Mouse (Mus musculus) lung, embryonic 15.5 days (tissue): Measurements from ENCODE around the gene Pla2g2c. TPM values are rescaled to one million over a fixed set of nuclear protein-coding genes. Genes with fewer than 3 reads are reported as not detected.

Experiments
- ATAC-seq: fragments of 200-750 bp; cut with Nextera tagmentation; 2 replicates; pipeline ENCODE4 v1.8.0; 2017; ENCODE audit warnings: moderate number of reproducible peaks, borderline replicate concordance; ENCODE audit not compliant: low FRiP score, low TSS enrichment; ENCODE audit errors: extremely low read depth
- H3K27ac ChIP-seq: fragments of 300-500 bp; sonication (generic); 2 replicates; pipeline ENCODE4 v1.5.1; 2015; ENCODE audit warnings: moderate library complexity, mild to moderate bottlenecking, inconsistent platforms
- H3K27me3 ChIP-seq: fragments of 300-500 bp; sonication (generic); 2 replicates; pipeline ENCODE4 v1.6.1; 2015; ENCODE audit warnings: inconsistent platforms
- H3K36me3 ChIP-seq: fragments of 300-500 bp; sonication (generic); 2 replicates; pipeline ENCODE4 v1.6.1; 2015; ENCODE audit warnings: inconsistent platforms
- H3K4me1 ChIP-seq: fragments of 300-500 bp; sonication (generic); 2 replicates; pipeline ENCODE4 v1.6.1; 2015; ENCODE audit warnings: inconsistent platforms
- H3K4me2 ChIP-seq: fragments of 300-500 bp; sonication (generic); 2 replicates; pipeline ENCODE4 v1.6.1; 2015; ENCODE audit warnings: inconsistent platforms, mild to moderate bottlenecking, moderate library complexity
- H3K4me3 ChIP-seq: fragments of 300-500 bp; sonication (generic); 2 replicates; pipeline ENCODE4 v1.5.1; 2015; ENCODE audit warnings: mild to moderate bottlenecking, inconsistent platforms
- H3K9ac ChIP-seq: fragments of 300-500 bp; sonication (generic); 2 replicates; pipeline ENCODE4 v1.6.1; 2015; ENCODE audit warnings: inconsistent platforms
- H3K9me3 ChIP-seq: fragments of 300-500 bp; sonication (generic); 2 replicates; pipeline ENCODE4 v1.6.1; 2016; ENCODE audit warnings: inconsistent platforms
- WGBS: fragments of 180-500 bp; shearing (Covaris S2); methylation state at CpG from one replicate; pipeline ENCODE4 v1.1.7; 2015; 5-methylcytosine and 5-hydroxymethylcytosine counted together
- polyA plus RNA-seq: library from polyadenylated mRNA; unstranded; fragments of >200 nt; fragmentation: Nextera tagmentation; extraction: Ambion mirVana; gene quantifications from 2 replicates; pipeline ENCODE4 v1.2.1, GENCODE M21; 2015

The Pla2g2c gene
- polyA plus RNA-seq, 1 experiment from 2014 or later: 0.30 TPM

- Histone ChIP-seq H3K4me1 (peaks cover 12% of the 10 kb centered on the region; the same call in 1 of the 2 replicates), H3K27me3 (no peaks in the 10 kb centered on the region; the same call in 1 of the 2 replicates), H3K27ac (no peak overlapping the region), H3K9ac (no peak overlapping the region), H3K4me2 (no peak overlapping the region), H3K9me3 (no peaks in the 10 kb centered on the region), H3K36me3 (no peaks in the 10 kb centered on the region), H3K4me3 (no peak overlapping the region)
- no peak for ATAC-seq
- WGBS: 69% methylated on average over 4 of the region's 4 CpGs
Observed at GRCm38 (mm10) chr4:138788381-138788780, 63.8 kb downstream of the Pla2g2c start.

DNA sequence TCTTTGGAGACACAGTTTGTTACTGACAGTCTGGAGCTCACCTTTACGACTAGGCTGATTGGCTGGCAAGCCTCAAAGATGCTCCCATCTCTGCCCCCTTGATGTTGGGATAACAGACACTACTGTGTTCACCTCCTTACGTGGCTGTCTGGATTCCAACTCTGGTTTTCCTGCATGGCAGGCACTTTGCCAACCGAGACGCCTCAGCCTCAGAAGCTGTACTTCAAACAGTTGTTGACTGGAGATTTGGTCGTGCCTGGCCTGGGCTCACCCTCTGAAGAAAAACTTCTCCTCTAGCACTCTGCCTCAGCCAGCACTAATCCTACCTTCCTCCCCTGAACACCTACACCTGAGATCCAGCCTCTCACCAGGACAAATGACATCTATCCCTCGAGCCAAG is 66.9 kb downstream of the Pla2g2c start:
- Histone ChIP-seq H3K27me3 (no peaks in the 10 kb centered on the region; the same call in 1 of the 2 replicates), H3K4me2 (no peak overlapping the region), H3K4me1 (peaks cover 13% of the 10 kb centered on the region; the same call in 1 of the 2 replicates), H3K9me3 (no peaks in the 10 kb centered on the region), H3K27ac (no peak overlapping the region), H3K36me3 (no peaks in the 10 kb centered on the region), H3K9ac (no peak overlapping the region), H3K4me3 (no peak overlapping the region)
- WGBS: 35% methylated on average over 6 of the region's 6 CpGs
- no peak for ATAC-seq

DNA sequence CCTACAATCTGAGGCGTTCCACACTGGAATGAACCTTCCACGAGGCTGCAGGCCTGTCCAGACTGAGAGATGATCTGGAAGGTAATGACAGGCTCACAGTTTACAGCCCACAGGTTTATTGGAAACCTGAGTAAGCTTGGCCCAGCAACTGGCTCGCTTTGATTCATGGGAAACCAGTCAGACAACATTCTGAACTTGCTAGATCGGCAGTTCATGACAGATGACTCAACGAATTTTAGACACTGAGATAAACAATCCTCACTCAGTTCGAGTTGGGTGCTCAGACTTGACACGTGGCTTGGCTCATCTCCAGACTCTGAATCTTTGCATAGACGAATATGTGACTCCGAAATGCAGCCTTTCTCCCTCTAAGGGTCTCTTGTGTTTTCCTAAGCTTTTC is 68.0 kb downstream of the Pla2g2c start:
- 15% methylated on average over 9 of the region's 9 CpGs for WGBS
- 0 out of 2 replicates have a peak overlapping the region, but pooled peaks have one; percentile 5 for H3K27ac ChIP-seq
- ATAC-seq: no peak

DNA sequence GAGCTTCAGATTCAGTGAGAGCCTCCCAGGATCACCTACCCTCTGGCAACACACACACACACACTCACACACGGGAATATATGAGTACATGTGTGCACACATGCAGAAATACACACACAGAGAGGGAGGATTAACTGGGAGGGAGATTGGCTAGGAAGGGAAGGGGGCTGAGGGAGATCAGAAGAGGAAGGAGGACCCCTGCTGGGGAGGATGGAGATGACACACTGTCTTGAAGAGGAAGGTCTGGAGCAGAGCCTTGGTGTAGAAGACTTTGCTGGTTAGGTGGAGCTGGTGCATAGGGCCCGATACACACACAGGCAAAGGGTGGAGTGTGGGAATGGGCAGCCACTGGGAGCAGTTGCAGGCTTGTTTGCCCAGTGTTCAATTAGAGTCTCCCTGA is 68.7 kb downstream of the Pla2g2c start:
- Histone ChIP-seq H3K9me3 (no peaks in the 10 kb centered on the region), H3K4me2 (no peak overlapping the region), H3K9ac (no peak overlapping the region), H3K4me3 (no peak overlapping the region), H3K27me3 (no peaks in the 10 kb centered on the region; the same call in 1 of the 2 replicates), H3K4me1 (peaks cover 19% of the 10 kb centered on the region; the same call in 1 of the 2 replicates), H3K36me3 (no peaks in the 10 kb centered on the region), H3K27ac (no peak overlapping the region)
- WGBS: 48% methylated on average over 2 of the region's 2 CpGs
- no peak for ATAC-seq

More for the DNA sequence above, 68.0 kb downstream of the Pla2g2c start:
- no peaks in the 10 kb centered on the region for H3K9me3 ChIP-seq
- H3K4me3 ChIP-seq: no peak overlapping the region
- peaks cover 19% of the 10 kb centered on the region; the same call in 1 of the 2 replicates for H3K4me1 ChIP-seq
- no peak overlapping the region for H3K9ac ChIP-seq
- H3K36me3 ChIP-seq: no peaks in the 10 kb centered on the region
- no peaks in the 10 kb centered on the region; the same call in 1 of the 2 replicates for H3K27me3 ChIP-seq
- H3K4me2 ChIP-seq: no peak overlapping the region

DNA sequence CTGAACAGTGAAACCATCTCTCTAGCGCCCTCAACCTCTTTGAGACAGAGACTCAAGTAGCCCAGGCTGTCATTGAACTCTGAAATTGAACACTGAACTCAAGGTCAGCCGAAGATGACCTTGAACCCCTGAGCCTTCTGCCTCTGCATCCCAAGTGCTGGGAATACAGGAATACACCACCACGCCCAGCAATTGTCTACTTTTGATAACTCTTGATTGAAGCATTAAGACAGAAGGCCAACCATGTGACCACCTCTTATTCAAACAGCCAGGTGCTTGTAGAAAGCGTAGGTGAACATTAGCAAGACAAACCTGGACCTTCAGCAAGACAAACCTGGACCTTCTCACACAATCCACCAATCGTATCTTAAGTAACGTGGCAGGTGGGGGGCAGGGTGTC is 69.8 kb downstream of the Pla2g2c start:
- H3K4me3 ChIP-seq: no peak overlapping the region
- ATAC-seq: no peak
- no peaks in the 10 kb centered on the region for H3K36me3 ChIP-seq
- no peak overlapping the region for H3K27ac ChIP-seq
- 90% methylated on average over 6 of the region's 6 CpGs for WGBS
- H3K27me3 ChIP-seq: no peaks in the 10 kb centered on the region
- H3K4me2 ChIP-seq: no peak overlapping the region
- H3K4me1 ChIP-seq: peaks cover 19% of the 10 kb centered on the region; the same call in 1 of the 2 replicates
- no peak overlapping the region for H3K9ac ChIP-seq
- H3K9me3 ChIP-seq: no peaks in the 10 kb centered on the region

Other genes with a start within 250 kb of the Pla2g2c start
- 0.07 and 0.16 TPM in 2 replicates for gene Vwa5b1, start 88.9 kb upstream of the Pla2g2c start, polyA plus RNA-seq
- 3.6 and 3.8 TPM in 2 replicates for gene Ubxn10, start 12.4 kb downstream of the Pla2g2c start, polyA plus RNA-seq
- gene Pla2g2f, start 32.8 kb downstream of the Pla2g2c start, polyA plus RNA-seq: not detected in 2 replicates
- not detected in 2 replicates for gene Pla2g2d, start 50.9 kb downstream of the Pla2g2c start, polyA plus RNA-seq
- 0.44 and 0.50 TPM in 2 replicates for gene Pla2g5, start 138.7 kb downstream of the Pla2g2c start, polyA plus RNA-seq
- not detected in 2 replicates for gene Gm13030, start 149.2 kb downstream of the Pla2g2c start, polyA plus RNA-seq
- not detected in 2 replicates for gene Pla2g2e, start 153.2 kb downstream of the Pla2g2c start, polyA plus RNA-seq
- gene Otud3, start 189.2 kb downstream of the Pla2g2c start, polyA plus RNA-seq: 3.7 TPM in 2 replicates
- gene Rnf186, start 242.3 kb downstream of the Pla2g2c start, polyA plus RNA-seq: 2.2 and 2.3 TPM in 2 replicates
- gene Tmco4, start 248.1 kb downstream of the Pla2g2c start, polyA plus RNA-seq: 4.1 and 5.4 TPM in 2 replicates